Mouse (Mus musculus) adrenal gland (tissue): ENCODE measurements around the gene Nrg4.

Source experiments
- intact Hi-C: fragments of 180-260 bp; cut with DNase I; formaldehyde crosslinking; loops from one replicate; pipeline ENCODE4 v1.15.1; 2025

Nrg4 gene

GRCm38 (mm10) chr9:55225165-55225737 is 101.4 kb downstream of the Nrg4 start:
- intact Hi-C loops = loop anchor here (10.0 kb wide), 1 partner anchor 160 kb away; no protein-coding TSS in a partner anchor

DNA sequence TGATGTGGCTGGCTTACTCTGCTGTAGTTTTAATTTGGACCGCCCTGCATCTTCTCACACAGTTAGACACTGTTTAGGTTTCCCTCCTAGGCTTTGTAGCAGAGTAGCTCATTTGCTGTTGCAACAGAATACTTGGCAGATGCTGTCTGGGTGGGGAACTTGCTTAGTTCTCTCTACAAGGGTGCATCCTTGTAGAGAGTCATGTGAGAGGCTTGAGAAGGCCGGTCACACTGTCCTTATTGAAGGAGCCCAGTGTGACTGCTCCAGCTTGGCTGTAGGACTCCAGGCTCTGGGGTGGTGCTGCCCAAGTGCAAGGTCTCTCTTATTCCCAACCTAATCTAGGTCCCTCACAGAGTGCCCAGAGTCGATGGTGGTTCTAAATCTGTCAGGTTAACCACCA is 109.3 kb downstream of the Nrg4 start:
- intact Hi-C loops = no loop called here

- intact Hi-C loops = no loop called here
These were observed 110.6 kb downstream of the Nrg4 start for GRCm38 (mm10) chr9:55216078-55216477.

GRCm38 (mm10) chr9:55215648-55216047 is 111.0 kb downstream of the Nrg4 start:
- intact Hi-C loops = no loop called here

- intact Hi-C loops = no loop called here
These were observed 111.6 kb downstream of the Nrg4 start for GRCm38 (mm10) chr9:55215056-55215455.

GRCm38 (mm10) chr9:55213396-55213795 is 113.2 kb downstream of the Nrg4 start:
- intact Hi-C loops = no loop called here

- intact Hi-C loops = no loop called here
These were observed 115.0 kb downstream of the Nrg4 start for GRCm38 (mm10) chr9:55211611-55212010.

DNA sequence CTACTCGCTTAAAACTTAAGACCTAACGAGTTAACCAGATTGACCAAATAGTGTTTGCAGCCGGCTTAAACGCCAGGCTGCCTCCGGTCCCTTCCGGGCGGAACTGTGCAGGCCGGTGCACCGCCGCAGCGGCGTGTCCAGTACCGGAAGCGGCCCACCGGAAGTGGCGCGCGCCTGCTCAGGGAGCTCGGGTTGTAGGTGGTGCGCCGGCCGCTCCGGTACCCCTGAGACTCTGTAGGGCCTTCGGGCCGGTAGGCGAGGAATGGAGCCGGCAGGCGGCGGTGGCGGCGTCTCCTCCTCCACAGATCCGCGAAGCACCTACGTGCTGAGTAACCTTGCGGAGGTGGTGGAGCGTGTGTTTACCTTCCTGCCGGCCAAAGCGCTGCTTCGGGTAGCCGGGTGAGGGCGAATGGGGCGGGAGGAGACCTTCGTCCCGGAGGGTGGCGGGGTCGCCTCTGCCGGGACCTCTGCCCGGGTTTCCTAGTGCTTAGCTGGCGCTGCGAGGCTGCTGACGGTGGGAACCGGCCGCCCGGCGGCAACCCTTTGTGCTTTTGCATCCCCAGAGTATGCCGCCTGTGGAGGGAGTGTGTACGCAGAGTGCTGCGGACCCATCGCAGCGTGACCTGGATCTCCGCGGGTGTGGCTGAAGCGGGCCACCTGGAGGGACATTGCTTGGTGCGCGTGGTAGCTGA is 117.7 kb downstream of the Nrg4 start, which contains the start of gene Fbxo22:
Gene Fbxo22, plus strand, starts transcription at position 136 of the 692 bp plus-strand sequence.
- intact Hi-C loops = loop anchor here (10.0 kb wide), 1 partner anchor 54 kb away; no protein-coding TSS in a partner anchor

DNA sequence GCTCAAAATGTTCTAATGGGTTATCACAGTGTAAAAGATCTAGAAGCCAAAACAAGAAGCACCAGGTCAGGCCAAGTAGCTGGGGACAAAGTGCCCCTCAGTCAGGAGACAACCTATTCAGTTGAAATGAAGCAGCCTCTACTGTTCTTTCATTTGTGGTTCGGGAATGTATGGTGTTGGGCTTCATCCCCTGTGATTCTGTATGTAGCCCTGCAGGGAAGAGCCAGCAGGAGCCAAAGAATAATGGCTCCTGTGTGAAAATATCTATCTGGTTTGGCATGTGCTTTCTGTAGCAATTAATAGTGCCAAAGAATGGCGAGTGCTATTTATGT is 118.2 kb downstream of the Nrg4 start:
- intact Hi-C loops = loop anchor here (10.0 kb wide), 1 partner anchor 54 kb away; no protein-coding TSS in a partner anchor

DNA sequence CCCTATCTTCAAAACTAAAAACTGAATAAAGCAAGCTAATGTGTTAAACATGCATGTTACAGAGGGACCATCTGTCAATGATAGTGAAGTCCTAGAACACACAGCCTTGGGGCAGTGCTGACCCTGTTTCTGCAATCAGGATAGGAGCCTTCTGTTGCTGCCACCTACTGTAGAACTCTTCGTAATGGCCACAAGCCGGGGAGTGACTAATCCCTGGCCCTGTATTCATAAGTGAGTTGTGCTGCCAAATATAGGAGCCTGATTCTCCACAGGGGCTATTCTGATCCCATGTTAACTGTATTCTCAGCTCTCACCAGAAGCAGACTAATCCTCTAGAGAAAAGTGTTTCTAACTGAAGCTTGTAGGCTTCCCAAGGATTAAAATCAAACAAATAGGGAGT is 127.3 kb downstream of the Nrg4 start:
- intact Hi-C loops = no loop called here

GRCm38 (mm10) chr9:55198260-55198659 is 128.4 kb downstream of the Nrg4 start:
- intact Hi-C loops = no loop called here

- intact Hi-C loops = no loop called here
These were observed 130.8 kb downstream of the Nrg4 start for GRCm38 (mm10) chr9:55195876-55196275.

- intact Hi-C loops = no loop called here
These were observed 152.4 kb downstream of the Nrg4 start for GRCm38 (mm10) chr9:55174235-55174634.

DNA sequence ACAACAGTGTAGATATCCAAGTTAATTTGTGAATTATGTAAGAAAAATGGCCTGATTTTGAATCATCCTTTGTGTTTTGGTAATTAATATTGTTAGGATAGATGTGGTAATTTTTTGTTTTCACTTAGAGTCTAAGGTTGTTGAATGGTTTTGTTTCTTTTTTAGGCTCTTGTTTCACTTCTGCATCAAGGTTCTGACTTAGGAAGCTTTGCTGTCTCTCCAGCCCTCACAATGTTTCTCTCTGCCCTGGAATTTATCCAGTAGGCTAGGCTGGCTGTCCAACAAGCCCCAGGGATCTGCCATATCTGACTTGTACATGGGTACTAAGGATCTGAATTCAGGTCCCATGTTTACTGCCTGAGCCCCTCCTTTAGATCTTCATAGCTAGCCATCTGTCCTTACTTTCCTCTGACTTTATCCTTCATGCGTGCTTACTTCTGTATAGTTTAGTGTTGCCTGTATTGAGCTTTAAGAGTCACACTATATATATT is 154.4 kb downstream of the Nrg4 start:
- intact Hi-C loops = no loop called here

DNA sequence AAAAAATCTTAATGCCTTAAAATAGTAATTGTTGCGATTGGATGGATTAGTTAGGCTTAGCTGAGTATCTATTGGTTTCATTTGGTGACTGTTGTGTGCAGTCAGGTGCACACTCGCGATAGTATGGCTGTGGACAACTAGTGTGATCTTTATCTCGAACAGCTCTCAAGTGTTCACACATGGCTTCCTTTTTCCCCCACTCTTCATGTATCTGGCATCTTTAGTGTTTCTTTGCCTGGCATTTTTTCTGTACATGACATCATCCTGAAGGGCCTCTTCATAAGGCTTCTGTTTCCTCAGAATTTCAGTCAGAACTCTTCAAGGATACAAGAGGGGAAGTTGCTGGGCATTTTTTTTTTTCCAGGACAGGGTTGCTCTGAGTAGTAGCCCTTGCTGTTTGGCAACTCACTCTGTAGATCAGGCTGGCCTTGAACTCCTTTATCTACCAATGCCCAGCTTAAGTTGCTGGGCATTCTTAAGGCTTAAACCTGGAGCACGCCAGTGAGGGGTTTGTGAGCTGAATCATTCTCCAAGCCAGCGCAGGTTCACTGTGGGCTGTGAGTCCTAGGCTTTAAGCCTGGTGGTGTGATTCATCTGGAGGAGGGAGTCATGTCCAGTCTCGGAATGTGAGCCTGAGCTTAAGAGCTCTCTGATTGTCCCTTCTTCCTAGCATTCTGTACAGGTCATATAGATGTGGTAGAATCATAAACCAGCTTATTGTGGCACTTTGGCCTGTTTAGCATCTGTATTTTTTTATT is 155.8 kb downstream of the Nrg4 start:
- intact Hi-C loops = no loop called here
